Mouse (Mus musculus): ENCODE measurements at regions not wholly inside any gene's neighbourhood (a gene's known extent, or its start where the extent isn't known, plus 50 kb on each side); places are given as distances from the start of the nearest gene placed in this dataset.

DNA sequence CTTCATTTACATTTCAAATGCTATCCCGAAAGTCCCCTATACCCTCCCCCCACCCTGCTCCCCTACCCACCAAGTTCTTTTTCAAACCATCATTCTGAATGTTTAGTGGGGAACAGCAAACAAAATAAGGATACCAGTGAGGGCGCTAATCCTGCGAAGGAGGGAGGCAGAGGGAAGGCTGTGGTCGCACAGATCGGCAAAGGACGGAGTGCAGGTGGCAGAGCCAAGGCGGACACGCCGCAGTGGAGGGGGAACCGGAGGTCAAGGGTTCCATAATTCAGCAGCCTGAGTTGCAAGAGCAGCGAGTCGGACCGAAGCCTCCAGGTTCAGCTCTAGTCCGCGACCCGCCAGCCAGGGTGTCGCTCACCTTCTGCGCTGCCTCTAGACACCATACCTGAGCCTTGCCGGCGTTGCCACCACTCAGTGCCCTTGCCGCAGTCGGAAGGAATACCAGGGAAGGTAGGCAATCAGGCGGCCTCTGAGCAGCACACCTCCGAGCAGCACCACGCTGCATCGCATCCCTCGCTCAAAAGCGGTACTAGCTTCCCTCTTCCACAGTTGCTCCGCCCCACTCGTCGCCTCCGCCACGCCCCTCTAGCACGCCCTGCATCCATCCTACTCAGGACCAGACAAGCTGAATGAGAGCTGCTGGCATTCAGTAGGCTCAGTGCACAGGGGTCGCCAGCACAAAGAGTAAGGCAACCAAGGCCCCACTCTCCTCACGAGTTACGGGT, 551.8 kb upstream of the Dsel start:
- TF ChIP-seq CTCF (conservative IDR thresholded peaks at IDR 0.05; ENCODE audit: insufficient read depth, insufficient read length, low read depth, low read length) = no peak
- TF ChIP-seq POLR2A (IDR thresholded peaks at IDR 0.05; ENCODE audit: low read depth, low read length) = no peak

Measured in kidney, adult 2 months (tissue).